Mouse (Mus musculus): ENCODE data around the gene Gsdma3.

- TF ChIP-seq CTCF (conservative IDR thresholded peaks at IDR 0.05; ENCODE audit: low read length): no peak
- TF ChIP-seq NANOG (IDR thresholded peaks at IDR 0.05; ENCODE audit: borderline replicate concordance, low read length): no peak
- TF ChIP-seq POU5F1 (IDR thresholded peaks at IDR 0.05; ENCODE audit: borderline replicate concordance, low read length): no peak
Measured at GRCm38 (mm10) chr11:98582551-98583264, 43.5 kb upstream of the Gsdma3 start.

All from E14TG2a.4 (cell line).